Mouse (Mus musculus) neutrophil, adult 5-6 weeks (primary cell): ENCODE results near the gene Bri3bp. TPM values are rescaled to one million over a fixed set of nuclear protein-coding genes. Genes with fewer than 3 reads are reported as not detected.
"Not testable (repeated sequence)": the region's sequence is repeated elsewhere in the genome, so short reads cannot be mapped to it uniquely, and the experiment has no call there.

Source experiments
- ATAC-seq: fragments of 151-379, 151-347 bp; 2 replicates; pipeline ENCODE4 v1.8.0; 2017; ENCODE audit warnings: mild to moderate bottlenecking, moderate TSS enrichment; ENCODE audit not compliant: insufficient number of reproducible peaks, poor library complexity, low FRiP score, severe bottlenecking; ENCODE audit errors: extremely low read depth
- total RNA-seq: library from RNA; stranded (forward); fragments of 200-1000 nt; gene quantifications from 2 replicates; pipeline ENCODE4 v1.2.3, GENCODE M21; 2017

Gene Bri3bp
- total RNA-seq, 1 experiment from 2014 or later = 10.1 TPM

GRCm38 (mm10) chr5:125477533-125477932 is 36.2 kb downstream of the Bri3bp start:
- no peak for ATAC-seq

DNA sequence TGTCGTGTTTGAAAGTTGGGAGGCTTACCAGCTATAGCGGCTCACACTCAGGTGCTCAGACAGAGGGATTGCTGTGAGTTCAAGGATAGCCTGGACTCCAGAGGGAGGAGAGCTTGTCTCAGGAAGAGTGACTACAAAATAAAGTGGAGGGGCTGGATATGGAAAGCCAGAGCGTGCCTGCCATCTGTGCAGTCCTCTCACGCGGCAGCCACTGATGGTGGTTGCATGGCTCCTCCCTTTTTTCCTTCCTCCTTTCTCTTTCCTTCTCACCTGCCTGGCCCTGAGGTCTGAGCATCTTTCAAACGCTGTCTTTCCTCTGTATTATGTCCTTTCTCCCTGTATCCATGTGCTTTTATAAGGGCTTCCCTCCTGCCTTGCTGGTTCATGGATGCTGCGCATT is 36.7 kb downstream of the Bri3bp start:
- ATAC-seq = no peak

GRCm38 (mm10) chr5:125479376-125479775 is 38.0 kb downstream of the Bri3bp start:
- no peak for ATAC-seq

GRCm38 (mm10) chr5:125480434-125481231 is 39.3 kb downstream of the Bri3bp start:
- ATAC-seq = no peak

GRCm38 (mm10) chr5:125482474-125482873 is 41.1 kb downstream of the Bri3bp start:
- ATAC-seq = 0 out of 2 replicates have a peak, but pooled peaks have one; percentile 10

GRCm38 (mm10) chr5:125483712-125484611 is 42.6 kb downstream of the Bri3bp start:
- ATAC-seq = peak; percentile 62

GRCm38 (mm10) chr5:125485031-125485778 is 43.8 kb downstream of the Bri3bp start:
- peak; percentile 48 for ATAC-seq

- ATAC-seq = no peak
Measured at GRCm38 (mm10) chr5:125486088-125486487, 44.7 kb downstream of the Bri3bp start.

- no peak for ATAC-seq
Measured at GRCm38 (mm10) chr5:125487375-125488115, 46.2 kb downstream of the Bri3bp start.

DNA sequence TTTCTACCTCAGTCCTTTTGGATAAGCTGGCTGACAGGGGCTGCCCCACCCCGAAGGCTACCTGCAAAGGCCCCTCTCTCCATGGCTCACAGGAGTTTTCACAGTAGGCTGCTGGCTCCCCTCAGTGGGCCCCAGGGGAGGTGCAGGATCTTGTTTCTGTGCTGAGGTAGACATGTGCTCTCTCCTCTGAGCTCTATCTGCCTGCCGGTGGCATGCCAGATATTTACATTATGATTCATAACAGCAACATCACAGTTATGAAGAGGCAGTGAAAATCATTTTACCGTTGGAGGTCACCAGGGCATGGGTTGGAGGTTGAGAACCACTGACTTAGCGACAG is 46.7 kb downstream of the Bri3bp start:
- no peak for ATAC-seq

- not testable (repeated sequence) for ATAC-seq
Measured at GRCm38 (mm10) chr5:125488953-125489352, 47.6 kb downstream of the Bri3bp start.

GRCm38 (mm10) chr5:125491107-125491506 is 49.7 kb downstream of the Bri3bp start:
- ATAC-seq = no peak

DNA sequence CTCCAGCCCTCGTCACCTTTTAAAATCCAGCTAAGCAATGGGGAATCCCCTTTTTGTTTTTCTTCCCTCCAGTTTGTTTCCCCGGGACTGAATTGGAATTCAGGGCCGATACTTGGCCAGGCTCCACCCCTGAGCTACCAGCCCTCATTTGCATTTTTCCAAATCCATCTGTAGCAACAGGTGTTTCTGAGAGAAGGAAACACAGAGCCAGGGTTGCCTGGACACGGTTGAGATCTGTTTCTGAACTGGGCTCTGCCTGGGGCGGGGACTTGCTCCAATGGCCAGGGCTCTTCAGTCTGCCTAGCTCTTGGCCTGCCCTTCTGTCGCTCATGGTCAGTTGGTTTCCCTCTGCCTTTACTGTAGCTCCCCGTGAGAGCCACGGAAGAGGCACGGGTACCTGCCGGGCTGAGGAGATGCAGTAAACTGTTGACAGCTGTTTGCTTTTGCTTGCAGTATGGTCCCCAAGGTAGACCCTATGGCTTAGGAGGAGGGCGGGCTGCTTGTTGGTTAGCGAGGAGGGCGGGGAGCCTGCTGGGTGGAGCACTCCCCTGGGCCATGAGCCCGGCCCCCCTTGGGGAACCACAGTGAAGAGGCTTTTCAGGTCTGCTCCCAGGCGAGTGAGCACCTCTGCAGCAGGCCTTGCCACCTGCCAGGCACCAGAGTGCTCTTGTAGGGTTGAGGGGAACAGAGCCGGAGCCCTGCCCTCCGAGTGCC is 51.2 kb downstream of the Bri3bp start:
- no peak for ATAC-seq

DNA sequence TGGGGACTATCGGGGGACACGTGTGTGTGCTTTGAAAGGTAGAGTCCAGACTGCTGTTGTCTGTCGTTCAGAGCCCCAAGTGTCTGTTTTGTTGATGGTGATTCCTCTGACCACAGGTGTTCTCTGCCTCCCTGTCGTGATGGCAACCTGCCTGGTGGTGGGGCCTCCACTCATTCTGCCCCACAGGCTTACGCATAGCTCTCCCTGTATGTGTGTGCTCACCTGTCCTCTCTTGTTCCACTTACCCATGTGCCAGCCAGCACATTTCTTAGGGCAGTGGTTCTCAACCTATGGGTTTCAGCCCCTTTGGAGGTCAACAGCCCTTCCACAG is 51.7 kb downstream of the Bri3bp start:
- no peak for ATAC-seq

- no peak for ATAC-seq
Measured at GRCm38 (mm10) chr5:125495655-125496054, 54.3 kb downstream of the Bri3bp start.

- ATAC-seq = peak; percentile 51
Measured at GRCm38 (mm10) chr5:125497821-125498600, 56.6 kb downstream of the Bri3bp start.

GRCm38 (mm10) chr5:125501505-125501904 is 60.1 kb downstream of the Bri3bp start:
- peak; percentile 61 for ATAC-seq
